Mouse (Mus musculus): ENCODE data around the gene Pde4d. TPM values are rescaled to one million over a fixed set of nuclear protein-coding genes. Genes with fewer than 3 reads are reported as not detected.
A peak's percentile ranks its signal among the peaks of the same experiment; 100 is the strongest.

Gene Pde4d
- polyA plus RNA-seq, 1 experiment from 2014 or later: 13.0 TPM

GRCm38 (mm10) chr13:109547700-109548099 is 1098.0 kb downstream of the Pde4d start:
- TF ChIP-seq EP300 (optimal IDR thresholded peaks at IDR 0.05): no peak
- TF ChIP-seq CTCF (IDR thresholded peaks at IDR 0.05; ENCODE audit: low read depth): peak; percentile 92
- WGBS: 23% methylated on average over 6 of the region's 6 CpGs
- ATAC-seq (ENCODE audit: low FRiP score, low TSS enrichment) (peak; percentile 87), DNase-seq (ENCODE audit: low spot score) (peak; percentile 87)
- H3K4me1 ChIP-seq (replicated peaks; ENCODE audit: control insufficient read depth, insufficient read depth): no peaks in the 10 kb centered on the region
- H3K27ac ChIP-seq (replicated peaks): no peak overlapping the region
- no peak overlapping the region for H3K4me3 ChIP-seq (ENCODE audit: low read depth, low read length)
- H3K9me3 ChIP-seq (ENCODE audit: control insufficient read depth, low read length): no peaks in the 10 kb centered on the region
- no peak overlapping the region for H3K9ac ChIP-seq (ENCODE audit: low read length)
- H3K27me3 ChIP-seq (ENCODE audit: control insufficient read depth, insufficient read depth, low read length): no peaks in the 10 kb centered on the region
- no peaks in the 10 kb centered on the region for H3K36me3 ChIP-seq (ENCODE audit: control insufficient read depth, insufficient read depth, low read length)
- H3K4me2 ChIP-seq (replicated peaks; ENCODE audit: low read depth): no peak overlapping the region

- Histone ChIP-seq H3K9me3 (ENCODE audit: control insufficient read depth, low read length) (no peaks in the 10 kb centered on the region), H3K36me3 (ENCODE audit: control insufficient read depth, insufficient read depth, low read length) (no peaks in the 10 kb centered on the region), H3K4me3 (ENCODE audit: low read depth, low read length) (no peak overlapping the region), H3K4me1 (replicated peaks; ENCODE audit: control insufficient read depth, insufficient read depth) (no peaks in the 10 kb centered on the region), H3K4me2 (replicated peaks; ENCODE audit: low read depth) (no peak overlapping the region), H3K9ac (ENCODE audit: low read length) (no peak overlapping the region), H3K27ac (replicated peaks) (no peak overlapping the region), H3K27me3 (ENCODE audit: control insufficient read depth, insufficient read depth, low read length) (no peaks in the 10 kb centered on the region)
- no peak for TF ChIP-seq EP300 (optimal IDR thresholded peaks at IDR 0.05)
- peak; percentile 62 for TF ChIP-seq CTCF (IDR thresholded peaks at IDR 0.05; ENCODE audit: low read depth)
- ATAC-seq (ENCODE audit: low FRiP score, low TSS enrichment) (no peak), DNase-seq (ENCODE audit: low spot score) (no peak)
- WGBS: 69% methylated on average over 5 of the region's 5 CpGs
These were observed 1098.5 kb downstream of the Pde4d start for GRCm38 (mm10) chr13:109548263-109548662.

- no peak overlapping the region for H3K4me2 ChIP-seq (replicated peaks; ENCODE audit: low read depth)
- H3K4me1 ChIP-seq (replicated peaks; ENCODE audit: control insufficient read depth, insufficient read depth): no peaks in the 10 kb centered on the region
- DNase-seq (ENCODE audit: low spot score) (no peak), ATAC-seq (ENCODE audit: low FRiP score, low TSS enrichment) (no peak)
- H3K4me3 ChIP-seq (ENCODE audit: low read depth, low read length): no peak overlapping the region
- H3K9ac ChIP-seq (ENCODE audit: low read length): no peak overlapping the region
- 84% methylated on average over 11 of the region's 11 CpGs for WGBS
- no peaks in the 10 kb centered on the region for H3K27me3 ChIP-seq (ENCODE audit: control insufficient read depth, insufficient read depth, low read length)
- TF ChIP-seq EP300 (optimal IDR thresholded peaks at IDR 0.05): no peak
- TF ChIP-seq CTCF (IDR thresholded peaks at IDR 0.05; ENCODE audit: low read depth): no peak
- no peak overlapping the region for H3K27ac ChIP-seq (replicated peaks)
- H3K36me3 ChIP-seq (ENCODE audit: control insufficient read depth, insufficient read depth, low read length): no peaks in the 10 kb centered on the region
- H3K9me3 ChIP-seq (ENCODE audit: control insufficient read depth, low read length): no peaks in the 10 kb centered on the region
These were observed 1099.2 kb downstream of the Pde4d start for GRCm38 (mm10) chr13:109548771-109549555.

GRCm38 (mm10) chr13:109551836-109552235 is 1102.1 kb downstream of the Pde4d start:
- DNase-seq (ENCODE audit: low spot score) (no peak), ATAC-seq (ENCODE audit: low FRiP score, low TSS enrichment) (no peak)
- Histone ChIP-seq H3K9me3 (ENCODE audit: control insufficient read depth, low read length) (no peaks in the 10 kb centered on the region), H3K9ac (ENCODE audit: low read length) (no peak overlapping the region), H3K36me3 (ENCODE audit: control insufficient read depth, insufficient read depth, low read length) (no peaks in the 10 kb centered on the region), H3K4me2 (replicated peaks; ENCODE audit: low read depth) (no peak overlapping the region), H3K4me1 (replicated peaks; ENCODE audit: control insufficient read depth, insufficient read depth) (no peaks in the 10 kb centered on the region), H3K27ac (replicated peaks) (no peak overlapping the region), H3K27me3 (ENCODE audit: control insufficient read depth, insufficient read depth, low read length) (no peaks in the 10 kb centered on the region), H3K4me3 (ENCODE audit: low read depth, low read length) (no peak overlapping the region)
- 79% methylated on average over 3 of the region's 3 CpGs for WGBS
- no peak for TF ChIP-seq CTCF (IDR thresholded peaks at IDR 0.05; ENCODE audit: low read depth)
- no peak for TF ChIP-seq EP300 (optimal IDR thresholded peaks at IDR 0.05)

- ATAC-seq (ENCODE audit: low FRiP score, low TSS enrichment) (peak; percentile 60; the same call in 1 of the 2 replicates), DNase-seq (ENCODE audit: low spot score) (no peak)
- Histone ChIP-seq H3K9ac (ENCODE audit: low read length) (no peak overlapping the region), H3K27ac (replicated peaks) (no peak overlapping the region), H3K4me2 (replicated peaks; ENCODE audit: low read depth) (no peak overlapping the region), H3K4me1 (replicated peaks; ENCODE audit: control insufficient read depth, insufficient read depth) (no peaks in the 10 kb centered on the region), H3K36me3 (ENCODE audit: control insufficient read depth, insufficient read depth, low read length) (no peaks in the 10 kb centered on the region), H3K27me3 (ENCODE audit: control insufficient read depth, insufficient read depth, low read length) (no peaks in the 10 kb centered on the region), H3K9me3 (ENCODE audit: control insufficient read depth, low read length) (no peaks in the 10 kb centered on the region), H3K4me3 (ENCODE audit: low read depth, low read length) (no peak overlapping the region)
- TF ChIP-seq CTCF (IDR thresholded peaks at IDR 0.05; ENCODE audit: low read depth) (no peak), EP300 (optimal IDR thresholded peaks at IDR 0.05) (no peak)
- 65% methylated on average over 5 of the region's 5 CpGs for WGBS
These were observed 1105.8 kb downstream of the Pde4d start for GRCm38 (mm10) chr13:109555513-109555912.

- 87% methylated on average over 4 of the region's 4 CpGs for WGBS
- Histone ChIP-seq H3K4me3 (ENCODE audit: low read depth, low read length) (no peak overlapping the region), H3K4me1 (replicated peaks; ENCODE audit: control insufficient read depth, insufficient read depth) (no peaks in the 10 kb centered on the region), H3K9ac (ENCODE audit: low read length) (no peak overlapping the region), H3K36me3 (ENCODE audit: control insufficient read depth, insufficient read depth, low read length) (no peaks in the 10 kb centered on the region), H3K4me2 (replicated peaks; ENCODE audit: low read depth) (no peak overlapping the region), H3K27ac (replicated peaks) (no peak overlapping the region), H3K27me3 (ENCODE audit: control insufficient read depth, insufficient read depth, low read length) (no peaks in the 10 kb centered on the region), H3K9me3 (ENCODE audit: control insufficient read depth, low read length) (no peaks in the 10 kb centered on the region)
- ATAC-seq (ENCODE audit: low FRiP score, low TSS enrichment) (no peak), DNase-seq (ENCODE audit: low spot score) (no peak)
- TF ChIP-seq EP300 (optimal IDR thresholded peaks at IDR 0.05): no peak
- TF ChIP-seq CTCF (IDR thresholded peaks at IDR 0.05; ENCODE audit: low read depth): no peak
These were observed 1107.1 kb downstream of the Pde4d start for GRCm38 (mm10) chr13:109556853-109557252.

All from stomach, postnatal 0 days (tissue).